Mouse (Mus musculus) myocyte (in vitro differentiated cells): Measurements from ENCODE around the gene Itpr3. TPM values are rescaled to one million over a fixed set of nuclear protein-coding genes. Genes with fewer than 3 reads are reported as not detected.

Source experiments
- H3K27me3 ChIP-seq: one replicate; pipeline ENCODE4 v1.6.1; 2011; ENCODE audit not compliant: control insufficient read depth, insufficient read depth, insufficient read length
- H3K36me3 ChIP-seq: one replicate; pipeline ENCODE4 v1.6.1; 2011; ENCODE audit not compliant: control insufficient read depth, insufficient read depth
- H3K4me2 ChIP-seq: one replicate; pipeline ENCODE4 v1.6.1; 2011; ENCODE audit warnings: low read depth, control low read depth
- H3K4me3 ChIP-seq: one replicate; pipeline ENCODE4 v1.5.1; 2011; ENCODE audit warnings: mild to moderate bottlenecking, control low read depth, moderate library complexity
- H3K79me2 ChIP-seq: one replicate; pipeline ENCODE4 v1.6.1; 2011; ENCODE audit not compliant: control insufficient read depth, insufficient read depth
- H3ac ChIP-seq: one replicate; pipeline ENCODE4 v1.6.1; 2011; ENCODE audit not compliant: control insufficient read depth, insufficient read length
- CEBPB ChIP-seq: IDR thresholded peaks from 2 replicates; pipeline ENCODE4 v1.6.1; 2011; ENCODE audit warnings: mild to moderate bottlenecking, moderate library complexity; ENCODE audit not compliant: poor library complexity, insufficient read depth, severe bottlenecking
- E2F4 ChIP-seq: IDR thresholded peaks from one replicate; pipeline ENCODE4 v1.6.1; 2011; ENCODE audit warnings: mild to moderate bottlenecking, control low read depth, moderate library complexity; ENCODE audit not compliant: insufficient read depth
- MAX ChIP-seq: IDR thresholded peaks from one replicate; pipeline ENCODE4 v1.6.1; 2011; ENCODE audit warnings: low read depth, mild to moderate bottlenecking, control low read depth
- MYOD1 ChIP-seq, 3 experiments: IDR thresholded peaks; one replicate each; pipeline ENCODE4 v1.6.1; 2011; ENCODE audit warnings: control low read depth in 2 of 3, low read depth in 2 of 3, mild to moderate bottlenecking in 2 of 3, moderate library complexity in 1 of 3; ENCODE audit not compliant: insufficient read length in 2 of 3, control insufficient read depth in 1 of 3
- MYOG ChIP-seq, 3 experiments: IDR thresholded peaks; one replicate each; pipeline ENCODE4 v1.6.1; 2011; ENCODE audit warnings: control low read depth in 2 of 3, low read depth in 2 of 3, mild to moderate bottlenecking in 2 of 3; ENCODE audit not compliant: insufficient read length in 2 of 3, control insufficient read depth in 1 of 3, insufficient read depth in 1 of 3
- POLR2A ChIP-seq: IDR thresholded peaks from one replicate; pipeline ENCODE4 v1.6.1; 2011; ENCODE audit warnings: low read depth, mild to moderate bottlenecking, control low read depth, moderate library complexity; ENCODE audit not compliant: insufficient read length
- POLR2AphosphoS2 ChIP-seq: IDR thresholded peaks from one replicate; pipeline ENCODE4 v1.6.1; 2011; ENCODE audit warnings: low read depth, control low read depth; ENCODE audit not compliant: insufficient read length
- REST ChIP-seq: IDR thresholded peaks from one replicate; pipeline ENCODE4 v1.6.1; 2011; ENCODE audit warnings: mild to moderate bottlenecking, control low read depth, moderate library complexity; ENCODE audit not compliant: insufficient read depth, insufficient read length
- SRF ChIP-seq: IDR thresholded peaks from one replicate; pipeline ENCODE4 v1.6.1; 2011; ENCODE audit warnings: low read depth; ENCODE audit not compliant: control insufficient read depth, insufficient read length
- TCF12 ChIP-seq: IDR thresholded peaks from one replicate; pipeline ENCODE4 v1.6.1; 2011; ENCODE audit warnings: mild to moderate bottlenecking, control low read depth; ENCODE audit not compliant: poor library complexity, insufficient read depth, severe bottlenecking
- TCF3 ChIP-seq: IDR thresholded peaks from one replicate; pipeline ENCODE4 v1.6.1; 2011; ENCODE audit warnings: low read depth, control low read depth; ENCODE audit not compliant: insufficient read length
- USF1 ChIP-seq: IDR thresholded peaks from one replicate; pipeline ENCODE4 v1.6.1; 2011; ENCODE audit warnings: low read depth, mild to moderate bottlenecking, control low read depth, moderate library complexity
- polyA plus RNA-seq: library from polyadenylated mRNA; unstranded; fragments of >200 nt; fragmentation: generic; extraction: Trizol; gene quantifications from one replicate; pipeline ENCODE4 v1.2.1, GENCODE M21; 2012; ENCODE audit warnings: missing spikeins

Gene Itpr3
- polyA plus RNA-seq, 1 experiment = 22.2 TPM

- Histone ChIP-seq H3K4me3 (no peak overlapping the region), H3K36me3 (no peaks in the 10 kb centered on the region), H3K79me2 (no peaks in the 10 kb centered on the region), H3ac (no peak overlapping the region), H3K27me3 (no peaks in the 10 kb centered on the region), H3K4me2 (no peak overlapping the region)
- TF ChIP-seq MYOD1 (IDR thresholded peaks at IDR 0.05; ENCODE audit: control insufficient read depth in 1 of 3, insufficient read length in 2 of 3, low read depth in 2 of 3) (peak; percentile 77 to 95 (median 78)), E2F4 (no peak), POLR2A (no peak), TCF12 (peak; percentile 28), CEBPB (no peak), MYOG (IDR thresholded peaks at IDR 0.05; ENCODE audit: control insufficient read depth in 1 of 3, insufficient read depth in 1 of 3, insufficient read length in 2 of 3, low read depth in 2 of 3) (peak in 2 of 3 experiments; percentile 6 to 59), TCF3 (no peak), POLR2AphosphoS2 (no peak), REST (no peak), MAX (no peak), USF1 (no peak), SRF (no peak)
Observed at GRCm38 (mm10) chr17:27138396-27138795, 81.3 kb downstream of the Itpr3 start.

GRCm38 (mm10) chr17:27139304-27139703 lies 82.2 kb downstream of the Itpr3 start:
- Histone ChIP-seq H3K27me3 (no peaks in the 10 kb centered on the region), H3K4me3 (no peak overlapping the region), H3K36me3 (no peaks in the 10 kb centered on the region), H3ac (no peak overlapping the region), H3K79me2 (no peaks in the 10 kb centered on the region), H3K4me2 (peak overlapping the region; percentile 6)
- TF ChIP-seq SRF (no peak), CEBPB (no peak), TCF3 (no peak), TCF12 (no peak), POLR2A (no peak), MYOD1 (IDR thresholded peaks at IDR 0.05; ENCODE audit: control insufficient read depth in 1 of 3, insufficient read length in 2 of 3, low read depth in 2 of 3) (no peak), REST (no peak), MAX (no peak), MYOG (IDR thresholded peaks at IDR 0.05; ENCODE audit: control insufficient read depth in 1 of 3, insufficient read depth in 1 of 3, insufficient read length in 2 of 3, low read depth in 2 of 3) (no peak), USF1 (no peak)

- H3K4me3 ChIP-seq = no peak overlapping the region
- H3K27me3 ChIP-seq = no peaks in the 10 kb centered on the region
- H3ac ChIP-seq = no peak overlapping the region
- H3K36me3 ChIP-seq = no peaks in the 10 kb centered on the region
- no peak overlapping the region for H3K4me2 ChIP-seq
- H3K79me2 ChIP-seq = no peaks in the 10 kb centered on the region
- TF ChIP-seq POLR2A = no peak
Observed at GRCm38 (mm10) chr17:27140262-27140661, 83.2 kb downstream of the Itpr3 start.

GRCm38 (mm10) chr17:27141971-27142450 lies 84.9 kb downstream of the Itpr3 start:
- H3K36me3 ChIP-seq = no peaks in the 10 kb centered on the region
- H3K4me2 ChIP-seq = peak overlapping the region; percentile 73
- H3K79me2 ChIP-seq = no peaks in the 10 kb centered on the region
- TF ChIP-seq POLR2A (peak; percentile 65), USF1 (peak; percentile 47), REST (no peak), TCF12 (peak; percentile 72), POLR2AphosphoS2 (peak; percentile 92), MYOG (IDR thresholded peaks at IDR 0.05; ENCODE audit: control insufficient read depth in 1 of 3, insufficient read depth in 1 of 3, insufficient read length in 2 of 3, low read depth in 2 of 3) (peak; percentile 79 to 96 (median 90)), MYOD1 (IDR thresholded peaks at IDR 0.05; ENCODE audit: control insufficient read depth in 1 of 3, insufficient read length in 2 of 3, low read depth in 2 of 3) (peak; percentile 58 to 97 (median 94)), MAX (no peak), CEBPB (no peak), TCF3 (peak; percentile 74)
- no peak overlapping the region for H3ac ChIP-seq
- H3K27me3 ChIP-seq = no peaks in the 10 kb centered on the region
- no peak overlapping the region for H3K4me3 ChIP-seq

- H3K79me2 ChIP-seq = no peaks in the 10 kb centered on the region
- H3K4me2 ChIP-seq = no peak overlapping the region
- TF ChIP-seq MYOG (IDR thresholded peaks at IDR 0.05; ENCODE audit: control insufficient read depth in 1 of 3, insufficient read depth in 1 of 3, insufficient read length in 2 of 3, low read depth in 2 of 3) = no peak
- no peak for TF ChIP-seq E2F4
- TF ChIP-seq POLR2AphosphoS2 = no peak
- no peak for TF ChIP-seq MYOD1 (IDR thresholded peaks at IDR 0.05; ENCODE audit: control insufficient read depth in 1 of 3, insufficient read length in 2 of 3, low read depth in 2 of 3)
- no peak for TF ChIP-seq USF1
- TF ChIP-seq SRF = no peak
- TF ChIP-seq REST = no peak
- TF ChIP-seq POLR2A = no peak
- no peak for TF ChIP-seq TCF12
- no peak for TF ChIP-seq MAX
- TF ChIP-seq CEBPB = no peak
- no peaks in the 10 kb centered on the region for H3K36me3 ChIP-seq
- no peak overlapping the region for H3K4me3 ChIP-seq
- no peaks in the 10 kb centered on the region for H3K27me3 ChIP-seq
- H3ac ChIP-seq = no peak overlapping the region
Observed at GRCm38 (mm10) chr17:27144152-27144551, 87.0 kb downstream of the Itpr3 start.
